Mouse (Mus musculus): ENCODE measurements at regions not wholly inside any gene's neighbourhood (a gene's known extent, or its start where the extent isn't known, plus 50 kb on each side); places are given as distances from the start of the nearest gene placed in this dataset.

DNA sequence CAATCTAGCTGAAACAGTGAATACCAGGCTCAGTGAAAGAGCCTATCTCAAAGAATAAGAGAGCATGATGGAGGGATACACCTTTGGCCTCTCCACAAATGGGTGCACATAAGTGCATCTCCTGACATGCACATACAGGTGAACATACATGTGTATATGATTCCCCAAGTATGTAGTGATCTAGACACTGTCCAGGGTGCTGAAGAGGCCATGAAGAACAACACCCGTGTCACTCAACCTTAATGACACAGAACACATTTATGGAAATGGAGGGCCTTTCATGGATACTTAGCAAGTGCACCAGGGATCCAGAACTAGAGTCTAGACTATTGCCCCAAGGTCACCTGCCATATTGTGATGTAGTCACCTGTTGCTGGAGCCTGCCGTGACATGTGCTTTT lies 56.9 kb downstream of the Spata19 start:
- no peak overlapping the region for H3K4me3 ChIP-seq (replicated peaks)
- H3K27ac ChIP-seq (replicated peaks) = no peak overlapping the region
- no peak overlapping the region for H3K9ac ChIP-seq (replicated peaks)
- H3K27me3 ChIP-seq (replicated peaks) = no peaks in the 10 kb centered on the region
- no peaks in the 10 kb centered on the region for H3K9me3 ChIP-seq (replicated peaks)
- ATAC-seq (ENCODE audit: low FRiP score) = no peak
- 83% methylated on average over 2 of the region's 2 CpGs for WGBS
- no peak overlapping the region for H3K4me2 ChIP-seq
- H3K36me3 ChIP-seq = no peaks in the 10 kb centered on the region
- H3K4me1 ChIP-seq = 0 out of 2 replicates have a peak, but pooled peaks cover 3% of the 10 kb centered on the region

DNA sequence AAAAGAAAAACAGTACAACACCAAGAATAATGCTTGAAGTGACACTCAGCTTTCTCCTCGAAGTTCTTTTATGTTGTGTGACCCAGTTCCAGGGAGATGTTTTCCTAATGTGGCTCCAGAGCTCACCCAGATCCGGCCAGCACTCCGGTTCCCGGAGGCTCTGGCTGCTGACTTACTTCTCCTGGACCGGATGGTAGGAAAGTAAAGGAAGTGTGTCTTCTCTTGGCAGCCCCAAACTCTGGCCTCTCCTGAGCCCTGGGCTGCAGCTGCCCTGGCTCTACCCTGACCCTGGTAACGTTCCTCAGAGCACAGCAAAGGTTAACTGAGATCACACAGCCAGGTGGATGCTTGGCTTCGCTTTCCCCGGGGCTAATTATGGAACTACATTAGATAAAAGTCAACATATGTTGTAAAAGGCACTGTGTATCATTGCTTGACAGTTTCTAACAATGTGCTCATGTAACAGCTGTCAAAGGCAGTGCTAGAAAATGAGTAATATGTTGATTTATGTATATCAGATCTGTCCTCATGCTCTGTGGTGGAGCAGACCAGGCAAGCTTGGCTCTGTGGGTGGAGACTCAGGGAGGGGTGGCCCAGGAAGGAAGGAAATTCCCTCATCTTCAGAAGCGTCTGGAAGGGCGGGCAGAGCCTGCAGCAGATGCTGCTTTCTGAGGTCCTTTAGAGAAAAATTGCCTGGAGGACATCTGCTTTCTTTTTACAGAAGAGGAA lies 57.5 kb downstream of the Spata19 start:
- no peak for ATAC-seq (ENCODE audit: low FRiP score)
- Histone ChIP-seq H3K4me2 (no peak overlapping the region), H3K27me3 (replicated peaks) (no peaks in the 10 kb centered on the region), H3K4me3 (replicated peaks) (no peak overlapping the region), H3K27ac (replicated peaks) (no peak overlapping the region), H3K9ac (replicated peaks) (no peak overlapping the region), H3K4me1 (0 out of 2 replicates have a peak, but pooled peaks cover 3% of the 10 kb centered on the region), H3K36me3 (no peaks in the 10 kb centered on the region), H3K9me3 (replicated peaks) (no peaks in the 10 kb centered on the region)
- 66% methylated on average over 10 of the region's 10 CpGs for WGBS

GRCm38 (mm10) chr9:27458335-27459040 lies 61.9 kb downstream of the Spata19 start:
- no peaks in the 10 kb centered on the region for H3K9me3 ChIP-seq (replicated peaks)
- H3K27ac ChIP-seq (replicated peaks) = no peak overlapping the region
- no peak overlapping the region for H3K9ac ChIP-seq (replicated peaks)
- no peaks in the 10 kb centered on the region for H3K36me3 ChIP-seq
- no peaks in the 10 kb centered on the region for H3K27me3 ChIP-seq (replicated peaks)
- no peaks in the 10 kb centered on the region for H3K4me1 ChIP-seq
- no peak for ATAC-seq (ENCODE audit: low FRiP score)
- no peak overlapping the region for H3K4me2 ChIP-seq
- no peak overlapping the region for H3K4me3 ChIP-seq (replicated peaks)
- 15% methylated on average over 3 of the region's 3 CpGs for WGBS

- no peaks in the 10 kb centered on the region for H3K36me3 ChIP-seq
- ATAC-seq (ENCODE audit: low FRiP score) = no peak
- H3K4me3 ChIP-seq (replicated peaks) = no peak overlapping the region
- no peak overlapping the region for H3K27ac ChIP-seq (replicated peaks)
- WGBS = 43% methylated on average over 8 of the region's 8 CpGs
- H3K4me2 ChIP-seq = no peak overlapping the region
- H3K4me1 ChIP-seq = no peaks in the 10 kb centered on the region
- H3K9me3 ChIP-seq (replicated peaks) = no peaks in the 10 kb centered on the region
- no peaks in the 10 kb centered on the region for H3K27me3 ChIP-seq (replicated peaks)
- no peak overlapping the region for H3K9ac ChIP-seq (replicated peaks)
These were observed 64.4 kb downstream of the Spata19 start for GRCm38 (mm10) chr9:27461029-27461428.

DNA sequence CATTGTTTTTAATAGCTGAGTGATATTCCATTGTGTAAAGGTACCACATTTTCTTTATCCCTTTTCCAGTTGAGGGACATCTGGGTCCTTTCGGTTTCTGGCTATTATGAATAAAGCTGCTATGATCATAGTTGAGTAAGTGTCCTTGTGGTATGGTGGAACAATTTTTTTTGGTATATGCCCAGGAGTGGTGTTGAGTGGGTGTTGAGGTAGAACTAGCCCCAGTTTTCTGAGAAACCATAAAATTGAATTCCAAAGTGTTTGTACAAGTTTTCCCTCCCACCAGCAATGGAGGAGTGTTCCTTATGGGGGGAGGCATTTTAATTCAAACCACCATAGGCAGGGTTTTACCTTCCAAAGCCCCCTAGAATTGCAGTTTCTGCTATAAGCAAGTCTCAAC lies 67.4 kb downstream of the Spata19 start:
- no peak overlapping the region for H3K4me3 ChIP-seq (replicated peaks)
- no peak for ATAC-seq (ENCODE audit: low FRiP score)
- H3K4me1 ChIP-seq = no peaks in the 10 kb centered on the region
- no peak overlapping the region for H3K27ac ChIP-seq (replicated peaks)
- H3K9ac ChIP-seq (replicated peaks) = no peak overlapping the region
- 100% methylated on average over 1 of the region's 1 CpGs for WGBS
- no peaks in the 10 kb centered on the region for H3K36me3 ChIP-seq
- H3K4me2 ChIP-seq = no peak overlapping the region
- no peaks in the 10 kb centered on the region for H3K9me3 ChIP-seq (replicated peaks)
- no peaks in the 10 kb centered on the region for H3K27me3 ChIP-seq (replicated peaks)

GRCm38 (mm10) chr9:27475468-27475867 lies 78.9 kb downstream of the Spata19 start:
- no peaks in the 10 kb centered on the region for H3K27me3 ChIP-seq (replicated peaks)
- 77% methylated on average over 10 of the region's 10 CpGs for WGBS

DNA sequence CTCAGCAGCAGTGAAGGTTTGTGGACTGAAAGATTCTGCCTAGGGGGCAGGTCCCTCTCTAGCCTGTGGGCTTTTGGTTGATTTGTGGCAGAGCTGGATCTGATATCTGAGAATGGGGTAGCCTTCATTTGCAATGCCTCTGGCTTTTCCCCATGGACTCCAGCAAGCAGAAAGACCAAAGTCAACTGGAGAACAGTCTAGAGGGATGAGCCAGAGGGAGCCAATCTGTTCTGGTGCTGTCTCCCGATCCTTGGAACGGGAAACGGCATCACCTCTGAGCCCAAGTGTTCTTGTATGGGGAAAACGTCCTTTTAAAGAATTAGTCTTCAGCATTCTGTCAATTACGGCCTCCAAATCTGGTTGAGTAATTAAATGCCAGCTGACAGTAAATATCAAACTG lies 80.0 kb downstream of the Spata19 start:
- H3K4me1 ChIP-seq = peaks cover 11% of the 10 kb centered on the region
- no peak overlapping the region for H3K9ac ChIP-seq (replicated peaks)
- ATAC-seq (ENCODE audit: low FRiP score) = no peak

More at GRCm38 (mm10) chr9:27475468-27475867, 78.9 kb downstream of the Spata19 start:
- Histone ChIP-seq H3K4me1 (peaks cover 11% of the 10 kb centered on the region), H3K27ac (replicated peaks) (no peak overlapping the region), H3K9ac (replicated peaks) (no peak overlapping the region), H3K36me3 (no peaks in the 10 kb centered on the region), H3K4me3 (replicated peaks) (no peak overlapping the region), H3K4me2 (no peak overlapping the region), H3K9me3 (replicated peaks) (no peaks in the 10 kb centered on the region)
- ATAC-seq (ENCODE audit: low FRiP score) = no peak

GRCm38 (mm10) chr9:27477079-27477687 lies 80.6 kb downstream of the Spata19 start:
- Histone ChIP-seq H3K9me3 (replicated peaks) (no peaks in the 10 kb centered on the region), H3K4me2 (no peak overlapping the region), H3K27me3 (replicated peaks) (no peaks in the 10 kb centered on the region), H3K4me1 (peaks cover 11% of the 10 kb centered on the region), H3K27ac (replicated peaks) (no peak overlapping the region), H3K4me3 (replicated peaks) (no peak overlapping the region), H3K36me3 (no peaks in the 10 kb centered on the region), H3K9ac (replicated peaks) (no peak overlapping the region)
- ATAC-seq (ENCODE audit: low FRiP score) = peak; percentile 68; the same call in 1 of the 2 replicates
- WGBS = 28% methylated on average over 4 of the region's 4 CpGs

More for the DNA sequence above, 80.0 kb downstream of the Spata19 start:
- Histone ChIP-seq H3K4me3 (replicated peaks) (no peak overlapping the region), H3K4me2 (no peak overlapping the region), H3K27ac (replicated peaks) (no peak overlapping the region), H3K36me3 (no peaks in the 10 kb centered on the region), H3K9me3 (replicated peaks) (no peaks in the 10 kb centered on the region), H3K27me3 (replicated peaks) (no peaks in the 10 kb centered on the region)
- WGBS = 37% methylated on average over 5 of the region's 5 CpGs

- no peak for ATAC-seq (ENCODE audit: low FRiP score)
- Histone ChIP-seq H3K27ac (replicated peaks) (no peak overlapping the region), H3K4me3 (replicated peaks) (no peak overlapping the region), H3K9me3 (replicated peaks) (no peaks in the 10 kb centered on the region), H3K4me1 (peaks cover 11% of the 10 kb centered on the region), H3K9ac (replicated peaks) (no peak overlapping the region), H3K4me2 (no peak overlapping the region), H3K27me3 (replicated peaks) (no peaks in the 10 kb centered on the region), H3K36me3 (no peaks in the 10 kb centered on the region)
- WGBS = 96% methylated on average over 3 of the region's 3 CpGs
These were observed 81.7 kb downstream of the Spata19 start for GRCm38 (mm10) chr9:27478346-27478745.

DNA sequence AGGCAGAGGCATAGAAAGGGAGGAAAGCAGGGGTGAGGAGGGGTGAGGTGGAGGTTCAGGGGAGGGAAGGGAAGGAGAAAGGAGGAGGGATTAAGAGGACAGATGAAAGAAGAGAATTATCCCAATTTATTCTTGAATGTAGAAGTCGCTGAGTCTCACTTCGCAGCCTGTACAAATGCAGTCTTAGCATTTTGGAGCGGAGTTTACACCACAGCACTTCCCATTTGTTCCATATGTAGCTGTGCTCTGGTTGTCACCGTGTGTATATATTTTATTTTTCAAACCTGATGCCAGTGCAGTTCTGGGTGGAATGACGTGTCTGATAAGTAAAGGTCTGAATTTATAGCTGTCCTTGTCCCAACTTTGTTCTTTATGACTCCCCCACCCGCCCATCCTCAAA lies 105.2 kb downstream of the Spata19 start:
- Histone ChIP-seq H3K4me1 (no peaks in the 10 kb centered on the region), H3K9me3 (replicated peaks) (no peaks in the 10 kb centered on the region), H3K4me3 (replicated peaks) (no peak overlapping the region), H3K27ac (replicated peaks) (no peak overlapping the region), H3K36me3 (no peaks in the 10 kb centered on the region), H3K27me3 (replicated peaks) (no peaks in the 10 kb centered on the region), H3K4me2 (no peak overlapping the region), H3K9ac (replicated peaks) (no peak overlapping the region)
- WGBS = 74% methylated on average over 6 of the region's 6 CpGs
- no peak for ATAC-seq (ENCODE audit: low FRiP score)

- H3K9ac ChIP-seq (replicated peaks) = no peak overlapping the region
- H3K4me2 ChIP-seq = no peak overlapping the region
- no peak overlapping the region for H3K27ac ChIP-seq (replicated peaks)
- H3K4me1 ChIP-seq = no peaks in the 10 kb centered on the region
- 86% methylated on average over 5 of the region's 5 CpGs for WGBS
- H3K9me3 ChIP-seq (replicated peaks) = no peaks in the 10 kb centered on the region
- H3K36me3 ChIP-seq = no peaks in the 10 kb centered on the region
- no peak for ATAC-seq (ENCODE audit: low FRiP score)
- no peak overlapping the region for H3K4me3 ChIP-seq (replicated peaks)
- no peaks in the 10 kb centered on the region for H3K27me3 ChIP-seq (replicated peaks)
These were observed 112.6 kb downstream of the Spata19 start for GRCm38 (mm10) chr9:27509157-27509556.

DNA sequence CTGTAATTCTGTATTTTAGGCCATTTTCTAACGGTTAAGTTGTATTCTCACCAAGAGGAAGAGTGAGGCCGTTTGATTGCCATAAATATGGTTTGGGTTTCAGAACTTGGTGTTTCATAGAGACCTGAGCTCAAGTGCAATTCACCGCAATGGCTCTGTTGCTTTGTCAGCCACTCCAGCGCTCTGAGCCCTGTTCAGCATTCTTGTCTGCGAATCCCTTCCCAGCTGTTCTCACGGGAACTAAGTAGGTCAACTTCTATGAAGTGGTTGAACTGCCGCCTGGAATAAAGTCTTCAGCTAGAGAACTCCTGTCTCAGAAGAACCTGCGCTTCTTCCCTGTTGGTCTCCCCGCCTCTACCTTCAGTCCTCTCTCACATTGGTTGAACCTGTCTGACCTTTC lies 113.1 kb downstream of the Spata19 start:
- H3K27ac ChIP-seq (replicated peaks) = no peak overlapping the region
- H3K4me1 ChIP-seq = no peaks in the 10 kb centered on the region
- no peak for ATAC-seq (ENCODE audit: low FRiP score)

More for the DNA sequence above, 113.1 kb downstream of the Spata19 start:
- Histone ChIP-seq H3K9ac (replicated peaks) (no peak overlapping the region), H3K4me3 (replicated peaks) (no peak overlapping the region), H3K36me3 (no peaks in the 10 kb centered on the region), H3K9me3 (replicated peaks) (no peaks in the 10 kb centered on the region), H3K27me3 (replicated peaks) (no peaks in the 10 kb centered on the region), H3K4me2 (no peak overlapping the region)
- WGBS = 92% methylated on average over 9 of the region's 9 CpGs

All from neural tube, embryonic 15.5 days (tissue).